Mouse (Mus musculus): ENCODE measurements around the gene Ppp4r2. TPM values are rescaled to one million over a fixed set of nuclear protein-coding genes. Genes with fewer than 3 reads are reported as not detected.

The Ppp4r2 gene
- 10 to 100 TPM; 71.9 to 85.0 TPM for total RNA-seq (2021)
- long read RNA-seq, experiment 1, full-length matches to known transcripts: 52 of 63 reads
- long read RNA-seq, experiment 1, partial matches to known transcripts: 1 of 63 reads
- long read RNA-seq, experiment 1, other reads (novel, unspliced or antisense): 10 of 63 reads
- long read RNA-seq, experiment 2, full-length matches to known transcripts: 37 of 41 reads
- long read RNA-seq, experiment 2, partial matches to known transcripts: 1 of 41 reads
- long read RNA-seq, experiment 2, other reads (novel, unspliced or antisense): 3 of 41 reads

DNA sequence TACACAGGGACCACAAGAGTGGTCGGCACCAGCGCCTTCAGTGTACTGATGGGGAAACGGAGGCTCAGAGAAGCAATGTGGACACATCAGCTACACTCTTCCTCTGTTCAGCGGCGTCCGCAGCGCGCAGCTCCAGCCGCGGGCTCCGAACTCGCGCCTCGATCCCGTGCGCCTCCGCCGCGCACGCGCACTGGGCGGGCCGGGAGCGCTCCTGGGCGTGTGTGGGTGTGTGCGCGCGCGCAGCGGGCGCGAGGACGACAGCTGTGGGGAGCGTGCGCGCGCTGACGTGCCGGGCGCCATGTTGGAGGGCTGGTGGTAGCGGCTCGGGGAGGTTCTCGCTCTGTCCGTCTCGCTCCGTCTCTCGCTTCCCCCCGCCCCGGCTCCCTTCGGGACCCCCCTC, at the start of gene Ppp4r2:
Gene Ppp4r2 (plus strand): TSS at position 268 of the 400 bp plus-strand sequence.
- peak; percentile 89 to 91 for DNase-seq (ENCODE audit: extremely low spot score in 1 of 2, low spot score in 2 of 2)
- TF ChIP-seq CTCF (IDR thresholded peaks at IDR 0.05): no peak
- Histone ChIP-seq H3K27ac (peak within 1 kb of the TSS; percentile 85), H3K4me3 (peak within 1 kb of the TSS; percentile 94)
- intact Hi-C loops (cut with DNase I): loop anchor here (2.0 to 10.0 kb wide), 4 partner anchors 101 to 1141 kb away; partner anchors contain the start of genes Gpr27, Gxylt2 and Shq1

DNA sequence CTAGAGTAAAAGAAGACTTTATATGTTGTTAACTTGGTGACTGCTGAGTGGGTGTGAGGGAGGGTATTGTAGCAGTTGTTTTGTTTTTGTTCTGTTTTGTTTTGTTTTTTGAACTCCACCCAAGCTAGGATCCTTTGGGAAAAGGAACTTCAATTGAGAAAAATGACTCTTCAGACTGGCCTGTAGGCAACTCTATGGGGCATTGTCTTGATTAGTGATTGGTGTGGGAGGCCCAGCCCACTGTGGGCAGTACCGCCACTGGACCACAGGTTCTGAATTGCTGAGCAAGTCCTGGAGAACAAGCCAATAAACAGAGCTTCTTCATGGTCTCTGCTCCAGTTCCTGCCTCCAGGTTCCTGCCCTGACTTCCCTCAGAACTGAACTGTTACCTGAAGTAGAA, 45.7 kb upstream of the Ppp4r2 start:
- Histone ChIP-seq H3K4me3 (no peak overlapping the region), H3K27ac (no peak overlapping the region)
- TF ChIP-seq CTCF (IDR thresholded peaks at IDR 0.05): no peak
- DNase-seq (ENCODE audit: extremely low spot score in 1 of 2, low spot score in 2 of 2): no peak
- intact Hi-C loops (cut with DNase I): no loop called here

DNA sequence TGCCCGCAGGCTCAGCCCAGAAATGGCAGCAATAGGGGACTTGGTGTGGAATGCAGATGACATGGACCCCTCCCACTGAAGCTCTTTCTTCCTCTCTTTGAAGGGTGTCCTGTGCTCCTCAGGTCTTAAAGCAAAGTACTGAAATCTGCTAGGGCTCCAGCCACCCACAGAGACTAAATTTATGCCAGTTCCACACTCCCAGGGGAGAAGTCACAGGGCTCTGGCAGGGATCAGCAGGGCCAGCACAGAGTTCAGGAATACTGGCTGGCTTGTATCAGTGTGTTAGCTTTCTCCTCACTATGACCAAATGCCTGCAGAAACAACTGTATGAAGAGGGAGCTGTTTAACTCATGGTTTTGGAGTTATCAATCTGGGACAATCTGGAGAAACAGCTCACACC, 44.3 kb upstream of the Ppp4r2 start:
- H3K27ac ChIP-seq: no peak overlapping the region
- intact Hi-C loops (cut with DNase I): no loop called here
- no peak for TF ChIP-seq CTCF (IDR thresholded peaks at IDR 0.05)
- no peak for DNase-seq (ENCODE audit: extremely low spot score in 1 of 2, low spot score in 2 of 2)
- H3K4me3 ChIP-seq: no peak overlapping the region

DNA sequence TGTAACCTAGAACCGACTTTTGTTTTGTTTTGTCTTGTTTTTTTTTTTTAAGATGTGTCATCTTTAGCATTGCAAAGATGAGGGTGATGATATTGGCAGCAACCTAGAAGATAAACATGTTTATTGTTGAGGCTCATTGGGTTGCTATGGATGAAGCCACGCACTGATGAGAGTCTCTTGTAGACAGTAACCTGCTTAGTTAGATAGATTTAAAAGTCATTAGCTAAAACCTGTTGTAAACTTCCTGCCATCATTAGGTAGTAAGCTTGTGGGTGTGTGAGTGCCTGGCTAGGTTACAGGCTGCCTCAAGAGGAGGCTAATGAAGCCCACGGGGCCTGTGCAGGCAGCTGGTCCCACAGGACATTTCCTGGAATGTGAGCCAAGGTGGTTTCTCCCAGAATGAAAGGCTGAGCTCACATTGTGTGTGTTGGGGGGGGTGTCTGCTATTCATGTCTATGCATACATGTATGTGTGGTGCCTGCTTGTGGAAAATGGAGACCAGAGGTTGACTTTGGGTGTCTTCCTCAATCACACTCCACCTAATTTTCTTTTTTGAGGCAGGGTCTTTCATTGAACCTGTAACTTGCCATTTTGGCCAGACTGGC, 41.3 kb upstream of the Ppp4r2 start:
- no peak for TF ChIP-seq CTCF (IDR thresholded peaks at IDR 0.05)
- intact Hi-C loops (cut with DNase I): no loop called here
- no peak for DNase-seq (ENCODE audit: extremely low spot score in 1 of 2, low spot score in 2 of 2)
- no peak overlapping the region for H3K4me3 ChIP-seq
- H3K27ac ChIP-seq: no peak overlapping the region

DNA sequence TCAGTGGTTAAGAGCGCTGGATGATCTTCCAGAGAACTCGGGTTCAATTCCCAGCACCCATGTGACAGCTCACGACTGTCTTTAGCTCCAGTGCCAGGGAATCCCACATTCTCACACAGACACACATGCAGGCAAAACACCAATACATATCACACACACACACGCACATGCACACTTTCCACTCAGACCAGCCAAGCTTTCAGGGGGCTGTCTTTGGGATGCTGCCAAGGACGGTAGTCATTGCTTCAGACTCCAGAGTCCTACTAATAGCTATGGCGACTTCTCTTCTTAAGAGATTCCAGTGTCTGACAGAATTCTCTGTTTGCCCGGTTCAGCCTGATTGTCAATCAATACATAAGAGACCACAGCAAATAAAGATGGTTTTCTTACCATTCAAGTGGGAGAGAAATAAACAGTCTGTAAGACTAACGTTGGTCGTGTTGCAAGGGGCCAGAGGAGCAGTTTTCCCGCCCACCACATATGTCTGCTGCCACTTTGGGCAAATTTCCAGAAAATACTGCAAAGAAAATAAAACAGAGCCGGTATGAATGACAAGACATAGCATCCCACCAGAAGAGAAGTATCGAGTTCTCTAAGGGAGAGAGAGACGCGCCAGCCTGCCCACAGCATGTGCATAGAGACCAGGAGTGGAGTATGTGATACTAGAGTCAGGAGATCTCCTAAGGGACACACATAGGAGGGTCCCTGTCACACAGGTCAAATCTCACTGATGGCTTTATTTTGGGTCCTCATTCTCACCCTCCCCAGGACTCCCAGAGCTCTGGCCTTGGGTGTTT, 40.3 kb upstream of the Ppp4r2 start:
- Histone ChIP-seq H3K27ac (no peak overlapping the region), H3K4me3 (no peak overlapping the region)
- no peak for DNase-seq (ENCODE audit: extremely low spot score in 1 of 2, low spot score in 2 of 2)
- intact Hi-C loops (cut with DNase I): no loop called here
- no peak for TF ChIP-seq CTCF (IDR thresholded peaks at IDR 0.05)

DNA sequence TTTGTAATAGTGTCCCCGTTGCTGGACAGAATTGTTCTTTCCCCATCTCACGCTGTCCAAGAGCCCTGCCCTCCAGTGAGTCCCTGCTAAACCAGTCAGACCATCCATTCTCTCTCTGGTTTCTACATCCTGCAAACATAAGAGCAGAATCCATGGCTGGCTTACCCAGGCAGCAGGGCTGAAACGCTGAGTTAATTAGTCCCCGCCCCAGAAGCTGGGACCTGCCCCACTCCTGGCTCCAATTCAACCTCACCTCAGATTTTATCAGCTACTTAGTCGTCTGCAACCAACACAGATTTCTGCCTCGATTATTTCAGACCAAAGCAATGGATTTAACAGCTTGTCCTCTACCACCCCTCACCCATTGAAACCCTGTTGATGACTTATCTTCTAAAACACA, 37.6 kb upstream of the Ppp4r2 start:
- no peak overlapping the region for H3K4me3 ChIP-seq
- intact Hi-C loops (cut with DNase I): no loop called here
- no peak for TF ChIP-seq CTCF (IDR thresholded peaks at IDR 0.05)
- H3K27ac ChIP-seq: no peak overlapping the region
- DNase-seq (ENCODE audit: extremely low spot score in 1 of 2, low spot score in 2 of 2): no peak

DNA sequence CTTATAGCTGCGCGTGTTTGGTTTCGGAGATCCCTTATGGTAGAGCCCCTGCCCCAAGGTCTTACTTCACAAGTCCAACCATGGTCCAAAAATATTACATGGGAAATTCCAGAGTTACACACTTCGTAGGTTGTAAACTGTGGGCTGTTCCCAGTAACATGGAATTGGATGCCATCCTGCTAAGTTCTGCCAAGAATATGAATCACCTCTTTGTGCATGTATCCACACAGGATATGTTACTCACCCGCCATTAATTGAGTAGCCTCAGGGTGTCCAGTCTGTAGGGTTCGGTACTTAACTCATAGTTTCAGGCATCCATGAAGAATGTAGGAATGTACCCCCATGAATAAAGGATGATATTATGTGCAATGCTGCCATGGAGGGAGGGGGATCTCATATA, 34.1 kb upstream of the Ppp4r2 start:
- TF ChIP-seq CTCF (IDR thresholded peaks at IDR 0.05): no peak
- DNase-seq (ENCODE audit: extremely low spot score in 1 of 2, low spot score in 2 of 2): no peak
- H3K27ac ChIP-seq: no peak overlapping the region
- H3K4me3 ChIP-seq: no peak overlapping the region
- intact Hi-C loops (cut with DNase I): no loop called here

DNA sequence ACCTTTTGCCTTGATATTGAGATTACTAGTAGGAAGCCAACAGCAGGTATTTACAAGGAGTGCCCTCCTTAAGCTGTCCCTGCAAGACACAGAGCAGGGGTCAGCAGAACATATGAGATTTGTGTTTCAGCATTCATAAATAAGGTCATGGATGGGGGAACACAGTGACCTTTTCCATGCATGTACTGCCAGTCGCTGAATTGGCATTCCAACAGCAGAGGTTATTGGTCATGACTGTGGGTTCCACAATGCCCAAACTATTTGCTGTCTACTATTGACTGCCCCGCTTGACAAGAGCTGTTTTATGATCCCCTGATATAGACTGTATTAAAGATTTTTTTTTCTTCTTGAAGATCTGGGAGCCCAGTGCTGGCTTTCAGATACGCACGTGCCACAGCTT, 33.7 kb upstream of the Ppp4r2 start:
- TF ChIP-seq CTCF (IDR thresholded peaks at IDR 0.05): no peak
- Histone ChIP-seq H3K27ac (no peak overlapping the region), H3K4me3 (no peak overlapping the region)
- intact Hi-C loops (cut with DNase I): loop anchor here (2.0 kb wide), 1 partner anchor 67 kb away; no protein-coding TSS in a partner anchor
- no peak for DNase-seq (ENCODE audit: extremely low spot score in 1 of 2, low spot score in 2 of 2)

DNA sequence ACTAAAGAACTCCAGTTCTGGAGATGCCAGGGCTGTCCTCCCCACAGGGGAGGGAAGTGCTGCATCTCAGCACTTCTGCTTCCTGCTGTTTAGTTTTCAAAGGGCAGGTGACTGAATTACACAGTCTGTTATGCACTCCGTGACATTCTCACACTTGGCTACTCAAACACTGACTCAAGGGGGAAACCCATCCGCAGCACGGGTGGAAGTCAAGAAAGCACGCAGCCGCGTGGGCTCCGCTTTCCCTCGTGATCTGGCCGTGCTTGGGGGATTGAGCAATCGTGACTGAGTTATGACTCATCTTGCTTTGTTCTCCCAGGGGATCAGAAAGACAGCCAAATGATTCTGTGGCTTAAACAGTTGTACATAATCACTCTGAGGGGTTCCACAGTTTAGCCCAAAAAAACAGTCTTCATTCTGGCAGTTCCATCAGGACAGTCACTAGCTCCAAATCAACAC, 32.9 kb upstream of the Ppp4r2 start:
- peak; percentile 61 to 67 for DNase-seq (ENCODE audit: extremely low spot score in 1 of 2, low spot score in 2 of 2)
- Histone ChIP-seq H3K27ac (no peak overlapping the region), H3K4me3 (no peak overlapping the region)
- intact Hi-C loops (cut with DNase I): loop anchor here (2.0 kb wide), 1 partner anchor 68 kb away; no protein-coding TSS in a partner anchor
- TF ChIP-seq CTCF (IDR thresholded peaks at IDR 0.05): no peak

DNA sequence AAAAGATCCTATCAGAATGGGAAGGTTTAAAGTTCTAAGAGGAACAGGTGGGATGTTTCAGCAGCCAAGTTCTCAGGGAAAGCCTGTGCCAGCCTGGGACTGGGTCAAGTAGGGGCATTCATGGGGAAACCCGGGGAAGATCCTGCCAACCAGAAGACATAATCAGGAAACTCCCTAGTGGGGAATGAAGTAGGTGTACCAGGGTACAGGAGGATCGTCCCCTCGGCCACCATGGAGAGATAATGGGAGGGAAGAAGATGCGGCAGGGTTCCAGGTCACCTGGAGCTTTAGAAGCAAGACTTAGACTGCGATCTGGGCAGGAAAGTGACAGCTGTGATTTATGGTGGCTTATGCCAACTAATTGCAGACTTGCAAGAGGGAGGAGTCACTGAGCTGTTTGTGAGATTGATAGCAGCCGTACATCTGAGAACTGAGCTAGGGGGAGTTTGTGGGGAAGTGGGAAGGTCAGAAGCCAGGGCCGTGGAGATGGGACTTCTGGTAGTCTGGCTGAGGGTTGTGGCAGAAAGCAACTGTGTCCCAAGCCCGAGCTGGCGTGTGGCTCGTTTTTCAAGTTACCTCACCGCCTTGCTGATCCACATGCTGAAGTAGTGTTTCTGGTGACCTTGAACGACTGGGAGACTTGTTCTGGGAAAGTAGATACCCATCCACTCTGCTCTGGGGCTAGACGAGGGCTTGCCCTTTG, 30.9 kb upstream of the Ppp4r2 start:
- H3K4me3 ChIP-seq: no peak overlapping the region
- no peak overlapping the region for H3K27ac ChIP-seq
- TF ChIP-seq CTCF (IDR thresholded peaks at IDR 0.05): no peak
- intact Hi-C loops (cut with DNase I): no loop called here
- DNase-seq (ENCODE audit: extremely low spot score in 1 of 2, low spot score in 2 of 2): no peak

DNA sequence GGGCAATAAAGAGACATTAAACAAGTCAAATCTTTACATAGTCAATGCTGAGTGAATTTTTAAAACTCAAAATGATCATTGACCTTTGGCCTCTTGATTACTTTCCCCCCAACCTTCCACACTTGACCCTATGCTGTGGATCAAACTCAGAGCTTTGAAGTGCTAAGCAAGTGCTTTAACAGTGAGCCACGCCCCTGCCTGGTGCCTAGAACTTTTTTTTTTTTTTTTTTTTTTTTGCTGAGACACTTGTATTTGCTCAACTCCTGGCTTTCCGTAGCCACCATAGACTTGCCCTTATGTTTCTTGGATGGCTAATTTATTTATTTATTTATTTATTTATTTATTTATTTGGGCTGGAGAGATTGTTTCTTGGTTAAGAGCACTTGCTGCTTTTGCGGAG, 30.2 kb upstream of the Ppp4r2 start:
- DNase-seq (ENCODE audit: extremely low spot score in 1 of 2, low spot score in 2 of 2): no peak
- no peak overlapping the region for H3K4me3 ChIP-seq
- TF ChIP-seq CTCF (IDR thresholded peaks at IDR 0.05): no peak
- intact Hi-C loops (cut with DNase I): no loop called here
- no peak overlapping the region for H3K27ac ChIP-seq
